Mouse (Mus musculus) stomach, embryonic 14.5 days (tissue): Measurements from ENCODE around the gene Itga1. TPM values are rescaled to one million over a fixed set of nuclear protein-coding genes. Genes with fewer than 3 reads are reported as not detected.

ENCODE experiments used
- ATAC-seq: fragments of 200-750 bp; cut with Nextera tagmentation; 2 replicates; pipeline ENCODE4 v1.8.0; 2017; ENCODE audit warnings: low read depth, moderate TSS enrichment; ENCODE audit not compliant: insufficient number of reproducible peaks, insufficient read depth, low FRiP score
- H3K27ac ChIP-seq: fragments of 300-500 bp; sonication (generic); 2 replicates; pipeline ENCODE4 v1.5.1; 2014; ENCODE audit warnings: mild to moderate bottlenecking, low read length, moderate library complexity, mixed read lengths
- H3K27me3 ChIP-seq: fragments of 300-500 bp; sonication (generic); 2 replicates; pipeline ENCODE4 v1.6.1; 2014; ENCODE audit warnings: low read length, control low read depth, mixed read lengths; ENCODE audit not compliant: control insufficient read depth, insufficient read depth
- H3K36me3 ChIP-seq: fragments of 300-500 bp; sonication (generic); 2 replicates; pipeline ENCODE4 v1.6.1; 2014; ENCODE audit warnings: mild to moderate bottlenecking, control low read depth, low read length, moderate library complexity, mixed read lengths; ENCODE audit not compliant: control insufficient read depth, insufficient read depth
- H3K4me1 ChIP-seq: fragments of 300-500 bp; sonication (generic); 2 replicates; pipeline ENCODE4 v1.6.1; 2014; ENCODE audit warnings: low read length, control low read depth, mixed read lengths; ENCODE audit not compliant: control insufficient read depth, insufficient read depth
- H3K4me2 ChIP-seq: fragments of 300-500 bp; sonication (generic); replicated peaks from 2 replicates; pipeline ENCODE4 v1.6.1; 2014; ENCODE audit warnings: low read depth, low read length, control low read depth
- H3K4me3 ChIP-seq: fragments of 300-500 bp; sonication (generic); 2 replicates; pipeline ENCODE4 v1.5.1; 2014; ENCODE audit warnings: low read depth, low read length, control low read depth
- H3K9ac ChIP-seq: fragments of 300-500 bp; sonication (generic); replicated peaks from 2 replicates; pipeline ENCODE4 v1.6.1; 2014; ENCODE audit warnings: low read depth, mild to moderate bottlenecking, control low read depth, low read length, moderate library complexity, mixed read lengths
- H3K9me3 ChIP-seq: fragments of 300-500 bp; sonication (generic); 2 replicates; pipeline ENCODE4 v1.6.1; 2016; ENCODE audit warnings: low read depth, low read length, control low read depth; ENCODE audit not compliant: control insufficient read depth
- WGBS: fragments of 180-500 bp; shearing (Covaris S2); extraction: QIAGEN DNeasy Blood & Tissue Kit; methylation state at CpG from one replicate; pipeline ENCODE4 v1.1.7; 2014; 5-methylcytosine and 5-hydroxymethylcytosine counted together
- polyA plus RNA-seq: library from polyadenylated mRNA; unstranded; fragments of >200 nt; fragmentation: Nextera tagmentation; extraction: Ambion mirVana; gene quantifications from 2 replicates; pipeline ENCODE4 v1.2.1, GENCODE M21; 2014

Gene Itga1
- polyA plus RNA-seq, 1 experiment from 2014 or later = 40.9 TPM

GRCm38 (mm10) chr13:114980831-114981419, 120.8 kb downstream of the Itga1 start:
- H3K4me2 ChIP-seq = no peak overlapping the region
- H3K4me3 ChIP-seq = no peak overlapping the region
- no peak overlapping the region for H3K27ac ChIP-seq
- H3K9ac ChIP-seq = no peak overlapping the region
- no peaks in the 10 kb centered on the region for H3K4me1 ChIP-seq
- no peaks in the 10 kb centered on the region for H3K36me3 ChIP-seq
- no peaks in the 10 kb centered on the region for H3K9me3 ChIP-seq
- no peak for ATAC-seq
- 53% methylated on average over 10 of the region's 10 CpGs for WGBS
- no peaks in the 10 kb centered on the region for H3K27me3 ChIP-seq

- H3K4me2 ChIP-seq = no peak overlapping the region
- H3K4me1 ChIP-seq = 0 out of 2 replicates have a peak, but pooled peaks cover 4% of the 10 kb centered on the region
- H3K27ac ChIP-seq = no peak overlapping the region
- ATAC-seq = no peak
- no peak overlapping the region for H3K9ac ChIP-seq
- 52% methylated on average over 6 of the region's 6 CpGs for WGBS
- H3K9me3 ChIP-seq = no peaks in the 10 kb centered on the region
- no peak overlapping the region for H3K4me3 ChIP-seq
- no peaks in the 10 kb centered on the region for H3K27me3 ChIP-seq
- no peaks in the 10 kb centered on the region for H3K36me3 ChIP-seq
Observed at GRCm38 (mm10) chr13:114974484-114975042, 127.2 kb downstream of the Itga1 start.

GRCm38 (mm10) chr13:114971905-114972304, 129.9 kb downstream of the Itga1 start:
- 0 out of 2 replicates have a peak, but pooled peaks cover 4% of the 10 kb centered on the region for H3K4me1 ChIP-seq
- H3K27me3 ChIP-seq = no peaks in the 10 kb centered on the region
- H3K9me3 ChIP-seq = no peaks in the 10 kb centered on the region
- H3K27ac ChIP-seq = no peak overlapping the region
- H3K4me2 ChIP-seq = no peak overlapping the region
- peaks cover 3% of the 10 kb centered on the region; the same call in 1 of the 2 replicates for H3K36me3 ChIP-seq
- no peak overlapping the region for H3K4me3 ChIP-seq
- H3K9ac ChIP-seq = no peak overlapping the region
- no peak for ATAC-seq
- WGBS = 68% methylated on average over 3 of the region's 3 CpGs

- H3K4me3 ChIP-seq = no peak overlapping the region
- H3K9ac ChIP-seq = no peak overlapping the region
- no peaks in the 10 kb centered on the region for H3K4me1 ChIP-seq
- H3K27me3 ChIP-seq = no peaks in the 10 kb centered on the region
- ATAC-seq = peak; percentile 72; the same call in 1 of the 2 replicates
- no peak overlapping the region for H3K27ac ChIP-seq
- H3K9me3 ChIP-seq = no peaks in the 10 kb centered on the region
- H3K4me2 ChIP-seq = no peak overlapping the region
- peaks cover 3% of the 10 kb centered on the region; the same call in 1 of the 2 replicates for H3K36me3 ChIP-seq
- 43% methylated on average over 2 of the region's 2 CpGs for WGBS
Observed at GRCm38 (mm10) chr13:114964233-114964632, 137.5 kb downstream of the Itga1 start.

GRCm38 (mm10) chr13:114954516-114954915, 147.2 kb downstream of the Itga1 start:
- Histone ChIP-seq H3K27me3 (no peaks in the 10 kb centered on the region), H3K4me2 (no peak overlapping the region), H3K9me3 (no peaks in the 10 kb centered on the region), H3K27ac (no peak overlapping the region), H3K36me3 (no peaks in the 10 kb centered on the region), H3K9ac (no peak overlapping the region), H3K4me3 (no peak overlapping the region), H3K4me1 (no peaks in the 10 kb centered on the region)
- ATAC-seq = no peak

GRCm38 (mm10) chr13:114933541-114933940, 168.2 kb downstream of the Itga1 start:
- no peak for ATAC-seq
- Histone ChIP-seq H3K9me3 (no peaks in the 10 kb centered on the region), H3K4me2 (no peak overlapping the region), H3K27ac (no peak overlapping the region), H3K27me3 (no peaks in the 10 kb centered on the region), H3K9ac (no peak overlapping the region), H3K4me3 (no peak overlapping the region), H3K4me1 (peaks cover 5% of the 10 kb centered on the region; the same call in 1 of the 2 replicates), H3K36me3 (no peaks in the 10 kb centered on the region)
- WGBS = 84% methylated on average over 7 of the region's 7 CpGs

- peak; percentile 88 for ATAC-seq
- H3K9ac ChIP-seq = peak within 1 kb of the TSS; percentile 25; the same call in 1 of the 2 replicates
- H3K27ac ChIP-seq = peak within 1 kb of the TSS; percentile 40; the same call in 1 of the 2 replicates
- H3K4me3 ChIP-seq = peak within 1 kb of the TSS; percentile 43
- H3K4me1 ChIP-seq = peaks cover 5% of the 10 kb centered on the region; the same call in 1 of the 2 replicates
- H3K4me2 ChIP-seq = peak within 1 kb of the TSS; percentile 73
- H3K9me3 ChIP-seq = no peaks in the 10 kb centered on the region
- no peaks in the 10 kb centered on the region for H3K27me3 ChIP-seq
- no peaks in the 10 kb centered on the region for H3K36me3 ChIP-seq
- WGBS = under 1% methylated on average over 28 of the region's 28 CpGs
Observed at GRCm38 (mm10) chr13:114931775-114932294, 169.9 kb downstream of the Itga1 start, which contains the start of gene Itga2. Gene Itga2 (minus strand): TSS chr13:114932100.

- peaks cover 5% of the 10 kb centered on the region; the same call in 1 of the 2 replicates for H3K4me1 ChIP-seq
- peak overlapping the region; percentile 25; the same call in 1 of the 2 replicates for H3K9ac ChIP-seq
- ATAC-seq = 0 out of 2 replicates have a peak, but pooled peaks have one; percentile 43
- 1% methylated on average over 10 of the region's 10 CpGs for WGBS
- H3K4me3 ChIP-seq = peak overlapping the region; percentile 43
- H3K27me3 ChIP-seq = no peaks in the 10 kb centered on the region
- H3K36me3 ChIP-seq = no peaks in the 10 kb centered on the region
- peak overlapping the region; percentile 40; the same call in 1 of the 2 replicates for H3K27ac ChIP-seq
- H3K4me2 ChIP-seq = peak overlapping the region; percentile 73
- H3K9me3 ChIP-seq = no peaks in the 10 kb centered on the region
Observed at GRCm38 (mm10) chr13:114930996-114931649, 170.6 kb downstream of the Itga1 start.
